Mouse (Mus musculus) forebrain, embryonic 15.5 days (tissue): Measurements from ENCODE around the gene Por. TPM values are rescaled to one million over a fixed set of nuclear protein-coding genes. Genes with fewer than 3 reads are reported as not detected.

Experiments
- ATAC-seq: fragments of 200-750 bp; cut with Nextera tagmentation; replicated peaks from 2 replicates; pipeline ENCODE4 v1.8.0; 2017; ENCODE audit warnings: mild to moderate bottlenecking, moderate TSS enrichment, moderate library complexity
- H3K27ac ChIP-seq: fragments of 300-500 bp; sonication (generic); replicated peaks from 2 replicates; pipeline ENCODE4 v1.5.1; 2015; ENCODE audit warnings: mild to moderate bottlenecking, inconsistent platforms
- H3K27me3 ChIP-seq: fragments of 300-500 bp; sonication (generic); 2 replicates; pipeline ENCODE4 v1.6.1; 2015; ENCODE audit warnings: inconsistent platforms
- H3K36me3 ChIP-seq: fragments of 300-500 bp; sonication (generic); 2 replicates; pipeline ENCODE4 v1.6.1; 2015; ENCODE audit warnings: mild to moderate bottlenecking, inconsistent platforms
- H3K4me1 ChIP-seq: fragments of 300-500 bp; sonication (generic); 2 replicates; pipeline ENCODE4 v1.6.1; 2015; ENCODE audit warnings: inconsistent platforms
- H3K4me2 ChIP-seq: fragments of 300-500 bp; sonication (generic); replicated peaks from 2 replicates; pipeline ENCODE4 v1.6.1; 2015; ENCODE audit warnings: mild to moderate bottlenecking, inconsistent platforms
- H3K4me3 ChIP-seq: fragments of 300-500 bp; sonication (generic); 2 replicates; pipeline ENCODE4 v1.5.1; 2015; ENCODE audit warnings: mild to moderate bottlenecking, inconsistent platforms
- H3K9ac ChIP-seq: fragments of 300-500 bp; sonication (generic); replicated peaks from 2 replicates; pipeline ENCODE4 v1.6.1; 2015; ENCODE audit warnings: mild to moderate bottlenecking, inconsistent platforms
- H3K9me3 ChIP-seq: fragments of 300-500 bp; sonication (generic); 2 replicates; pipeline ENCODE4 v1.6.1; 2016; ENCODE audit warnings: inconsistent platforms
- WGBS: fragments of 180-500 bp; shearing (Covaris S2); methylation state at CpG from one replicate; pipeline ENCODE4 v1.1.7; 2015; ENCODE audit warnings: mixed read lengths; 5-methylcytosine and 5-hydroxymethylcytosine counted together
- polyA plus RNA-seq: library from polyadenylated mRNA; unstranded; fragments of >200 nt; fragmentation: Nextera tagmentation; extraction: Ambion mirVana; gene quantifications from 2 replicates; pipeline ENCODE4 v1.2.1, GENCODE M21; 2015

Gene Por
- polyA plus RNA-seq, 1 experiment from 2014 or later = 108 TPM

DNA sequence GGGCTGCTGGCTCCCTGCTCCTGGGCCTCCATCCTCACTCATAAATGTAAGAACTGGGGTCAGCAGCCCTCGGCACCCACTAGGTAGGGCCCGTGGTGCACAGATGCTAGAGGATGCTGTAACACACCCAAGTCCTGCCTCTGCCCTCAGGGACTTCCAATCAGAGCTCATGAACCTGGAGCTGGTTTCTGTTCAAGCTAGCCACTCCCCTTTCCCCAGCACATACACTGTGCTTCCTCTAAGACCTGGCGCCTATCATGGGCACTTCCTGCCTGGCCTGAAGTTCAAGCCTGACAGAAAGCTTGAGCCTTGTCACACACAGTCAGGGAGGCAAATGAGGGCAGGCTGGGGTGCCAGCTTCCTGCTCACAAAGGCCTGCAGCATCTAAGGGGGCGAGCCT lies 63.2 kb downstream of the Por start:
- WGBS = 92% methylated on average over 4 of the region's 4 CpGs
- H3K4me2 ChIP-seq = no peak overlapping the region
- H3K9me3 ChIP-seq = no peaks in the 10 kb centered on the region
- no peak for ATAC-seq
- H3K4me3 ChIP-seq = no peak overlapping the region
- no peaks in the 10 kb centered on the region for H3K4me1 ChIP-seq
- no peak overlapping the region for H3K9ac ChIP-seq
- H3K36me3 ChIP-seq = peaks cover 89% of the 10 kb centered on the region
- H3K27ac ChIP-seq = no peak overlapping the region
- H3K27me3 ChIP-seq = no peaks in the 10 kb centered on the region

DNA sequence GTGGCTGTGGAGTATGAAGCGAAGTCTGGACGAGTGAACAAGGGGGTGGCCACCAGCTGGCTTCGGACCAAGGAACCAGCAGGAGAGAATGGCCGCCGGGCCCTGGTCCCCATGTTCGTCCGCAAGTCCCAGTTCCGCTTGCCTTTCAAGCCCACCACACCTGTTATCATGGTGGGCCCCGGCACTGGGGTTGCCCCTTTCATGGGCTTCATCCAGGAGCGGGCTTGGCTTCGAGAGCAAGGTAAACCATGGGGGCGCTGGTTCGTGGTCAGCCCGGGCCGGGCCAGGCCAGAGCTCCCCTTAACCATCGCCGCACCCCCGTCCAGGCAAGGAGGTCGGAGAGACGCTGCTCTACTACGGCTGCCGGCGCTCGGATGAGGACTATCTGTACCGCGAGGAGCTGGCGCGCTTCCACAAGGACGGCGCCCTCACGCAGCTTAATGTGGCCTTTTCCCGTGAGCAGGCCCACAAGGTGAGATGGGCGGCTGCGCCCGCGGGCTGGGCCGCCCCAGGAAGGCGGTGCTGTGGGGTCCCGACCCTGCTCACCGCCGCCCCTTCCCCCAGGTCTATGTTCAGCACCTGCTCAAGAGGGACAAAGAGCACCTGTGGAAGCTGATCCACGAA lies 64.3 kb downstream of the Por start:
- Histone ChIP-seq H3K4me1 (no peaks in the 10 kb centered on the region), H3K36me3 (peaks cover 84% of the 10 kb centered on the region), H3K4me2 (no peak overlapping the region), H3K9me3 (no peaks in the 10 kb centered on the region), H3K4me3 (no peak overlapping the region), H3K27me3 (no peaks in the 10 kb centered on the region), H3K27ac (no peak overlapping the region), H3K9ac (no peak overlapping the region)
- WGBS = 95% methylated on average over 42 of the region's 42 CpGs
- ATAC-seq = no peak

DNA sequence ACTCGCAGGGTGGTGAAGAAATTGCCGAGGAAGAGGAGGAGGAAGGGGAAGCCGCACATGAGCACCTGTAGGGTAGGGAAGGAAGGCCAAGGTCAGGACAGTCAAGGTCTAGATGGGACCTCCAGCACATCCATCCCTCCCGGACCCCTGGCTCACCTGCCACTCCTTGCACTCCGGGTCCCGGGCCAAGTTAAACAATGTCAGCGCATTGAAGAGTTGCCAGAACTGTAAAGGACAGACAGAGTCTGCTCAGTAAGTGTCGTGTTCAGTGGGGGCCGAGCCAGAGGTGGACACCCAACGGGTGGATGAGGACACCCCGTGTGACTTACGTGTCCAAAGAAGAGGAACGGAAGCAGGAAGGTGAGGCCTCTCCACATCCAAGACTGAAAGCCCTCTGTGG lies 65.9 kb downstream of the Por start:
- no peak overlapping the region for H3K4me2 ChIP-seq
- ATAC-seq = no peak
- WGBS = 92% methylated on average over 13 of the region's 13 CpGs

DNA sequence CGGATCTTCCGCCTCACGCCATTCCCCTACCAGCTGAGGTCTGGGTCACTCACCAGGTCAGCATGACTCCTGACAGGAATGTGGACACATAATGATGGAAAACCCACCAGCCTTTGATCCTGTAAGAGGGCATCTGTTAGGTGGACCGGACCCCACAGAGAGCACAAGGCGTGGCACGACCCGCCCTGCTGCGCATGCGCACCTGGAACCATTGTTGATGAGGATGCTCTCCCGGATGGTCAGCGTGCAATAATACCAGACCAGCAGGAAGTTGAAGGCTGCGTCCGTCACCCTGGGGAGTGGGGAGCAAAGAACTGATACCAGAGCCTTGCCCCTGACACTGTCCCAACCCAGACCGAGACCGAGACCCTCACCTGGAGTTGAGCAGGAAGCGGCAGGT lies 66.7 kb downstream of the Por start:
- Histone ChIP-seq H3K4me2 (no peak overlapping the region), H3K9ac (no peak overlapping the region), H3K9me3 (no peaks in the 10 kb centered on the region), H3K27ac (no peak overlapping the region), H3K27me3 (no peaks in the 10 kb centered on the region), H3K4me1 (no peaks in the 10 kb centered on the region), H3K36me3 (peaks cover 70% of the 10 kb centered on the region), H3K4me3 (no peak overlapping the region)
- WGBS = 95% methylated on average over 16 of the region's 16 CpGs
- ATAC-seq = no peak

More for the DNA sequence above, 65.9 kb downstream of the Por start:
- Histone ChIP-seq H3K9ac (no peak overlapping the region), H3K36me3 (peaks cover 77% of the 10 kb centered on the region), H3K4me1 (no peaks in the 10 kb centered on the region), H3K4me3 (no peak overlapping the region), H3K27ac (no peak overlapping the region), H3K9me3 (no peaks in the 10 kb centered on the region), H3K27me3 (no peaks in the 10 kb centered on the region)

- no peak for ATAC-seq
- H3K9ac ChIP-seq = no peak overlapping the region
- H3K27me3 ChIP-seq = no peaks in the 10 kb centered on the region
- 0 out of 2 replicates have a peak, but pooled peaks cover under 1% of the 10 kb centered on the region for H3K4me1 ChIP-seq
- no peaks in the 10 kb centered on the region for H3K9me3 ChIP-seq
- no peak overlapping the region for H3K4me2 ChIP-seq
- WGBS = 80% methylated on average over 7 of the region's 7 CpGs
- no peak overlapping the region for H3K4me3 ChIP-seq
- H3K36me3 ChIP-seq = peaks cover 66% of the 10 kb centered on the region
- H3K27ac ChIP-seq = no peak overlapping the region
Measured at GRCm38 (mm10) chr5:135737154-135737553, 67.3 kb downstream of the Por start.

DNA sequence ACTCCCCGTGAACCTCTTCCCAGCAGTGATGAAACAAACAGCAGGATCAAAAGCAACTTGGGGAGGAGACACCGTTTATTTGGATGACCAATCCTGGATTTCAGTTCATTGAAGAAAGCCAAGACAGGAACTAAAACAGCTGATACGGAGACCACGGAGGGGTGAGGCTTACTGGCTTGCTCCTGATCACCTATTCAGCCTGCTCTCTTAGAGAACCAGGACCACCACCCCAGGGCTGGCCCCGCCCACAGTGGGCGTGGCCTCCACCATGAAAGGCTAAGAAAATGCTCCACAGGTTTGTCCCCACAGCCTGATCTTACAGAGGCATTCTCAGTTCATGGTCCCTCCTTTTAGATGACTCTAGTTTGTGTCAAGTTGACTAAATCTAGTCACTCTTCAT lies 68.4 kb downstream of the Por start:
- WGBS = 36% methylated on average over 6 of the region's 6 CpGs
- H3K27ac ChIP-seq = no peak overlapping the region
- H3K27me3 ChIP-seq = no peaks in the 10 kb centered on the region
- ATAC-seq = no peak
- H3K9me3 ChIP-seq = no peaks in the 10 kb centered on the region
- no peak overlapping the region for H3K4me2 ChIP-seq
- H3K4me3 ChIP-seq = no peak overlapping the region
- H3K36me3 ChIP-seq = peaks cover 55% of the 10 kb centered on the region
- H3K9ac ChIP-seq = no peak overlapping the region
- peaks cover 12% of the 10 kb centered on the region for H3K4me1 ChIP-seq

GRCm38 (mm10) chr5:135742156-135742555 lies 72.3 kb downstream of the Por start:
- peaks cover 21% of the 10 kb centered on the region for H3K4me1 ChIP-seq
- no peak overlapping the region for H3K27ac ChIP-seq
- 67% methylated on average over 10 of the region's 10 CpGs for WGBS
- no peak overlapping the region for H3K9ac ChIP-seq
- H3K27me3 ChIP-seq = no peaks in the 10 kb centered on the region
- H3K4me2 ChIP-seq = no peak overlapping the region
- peaks cover 19% of the 10 kb centered on the region for H3K36me3 ChIP-seq
- no peak overlapping the region for H3K4me3 ChIP-seq
- no peak for ATAC-seq
- no peaks in the 10 kb centered on the region for H3K9me3 ChIP-seq

DNA sequence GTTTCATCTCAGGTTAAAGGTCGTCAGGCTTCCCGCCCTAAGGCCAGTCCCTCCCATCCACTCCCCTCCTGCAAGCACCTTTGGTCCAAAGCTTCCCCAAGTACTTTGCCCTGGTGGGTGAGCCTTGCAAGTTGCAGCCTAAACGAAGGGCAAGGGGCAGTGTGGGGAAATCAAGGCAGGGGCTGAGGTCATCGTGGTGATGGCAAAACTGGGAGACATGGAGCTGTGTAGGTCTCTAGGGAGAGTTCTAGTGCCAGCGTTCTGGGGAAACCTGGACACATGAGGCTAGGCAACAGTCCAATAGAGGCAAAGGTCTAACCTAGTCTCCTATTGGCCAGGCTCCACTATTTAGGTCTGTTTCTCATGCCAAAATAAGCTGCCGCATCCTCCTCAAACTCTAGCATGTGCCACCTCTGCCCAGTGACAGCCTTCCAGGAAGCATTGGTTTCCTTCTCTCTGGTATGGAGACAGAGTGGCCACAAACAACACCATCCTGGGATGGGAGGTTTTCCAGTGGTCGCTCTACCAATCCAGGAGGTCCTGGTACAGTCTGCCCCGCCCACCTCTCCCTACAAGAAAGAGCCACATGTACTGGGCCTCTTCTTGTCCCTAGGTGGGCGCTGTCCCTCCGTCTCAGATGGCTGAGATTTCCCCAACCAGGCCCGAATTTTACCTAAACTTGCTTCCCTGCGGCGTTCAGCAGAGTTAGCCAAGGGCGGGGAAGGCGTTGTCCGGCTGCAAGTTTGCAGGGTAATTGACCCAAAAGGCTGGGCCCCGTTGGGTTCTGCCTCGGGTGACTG lies 73.3 kb downstream of the Por start:
- H3K4me2 ChIP-seq = peak overlapping the region; percentile 96
- peak overlapping the region; percentile 98 for H3K4me3 ChIP-seq
- peaks cover 13% of the 10 kb centered on the region; the same call in 1 of the 2 replicates for H3K36me3 ChIP-seq
- H3K9ac ChIP-seq = peak overlapping the region; percentile 94
- H3K27ac ChIP-seq = no peak overlapping the region
- peaks cover 21% of the 10 kb centered on the region for H3K4me1 ChIP-seq
- no peaks in the 10 kb centered on the region for H3K9me3 ChIP-seq
- H3K27me3 ChIP-seq = no peaks in the 10 kb centered on the region
- WGBS = 22% methylated on average over 18 of the region's 18 CpGs
- no peak; the same call in 1 of the 2 replicates for ATAC-seq

GRCm38 (mm10) chr5:135743741-135744609 lies 74.1 kb downstream of the Por start, which contains the start of gene Tmem120a:
Gene Tmem120a (minus strand): TSS chr5:135744448.
- Histone ChIP-seq H3K9ac (peak within 1 kb of the TSS; percentile 94), H3K27ac (peak within 1 kb of the TSS; percentile 42; the same call in 1 of the 2 replicates), H3K4me3 (peak within 1 kb of the TSS; percentile 98), H3K4me2 (peak within 1 kb of the TSS; percentile 96), H3K4me1 (peaks cover 21% of the 10 kb centered on the region), H3K36me3 (peaks cover 13% of the 10 kb centered on the region; the same call in 1 of the 2 replicates), H3K27me3 (no peaks in the 10 kb centered on the region), H3K9me3 (no peaks in the 10 kb centered on the region)
- peak; percentile 96 for ATAC-seq
- under 1% methylated on average over 60 of the region's 60 CpGs for WGBS

DNA sequence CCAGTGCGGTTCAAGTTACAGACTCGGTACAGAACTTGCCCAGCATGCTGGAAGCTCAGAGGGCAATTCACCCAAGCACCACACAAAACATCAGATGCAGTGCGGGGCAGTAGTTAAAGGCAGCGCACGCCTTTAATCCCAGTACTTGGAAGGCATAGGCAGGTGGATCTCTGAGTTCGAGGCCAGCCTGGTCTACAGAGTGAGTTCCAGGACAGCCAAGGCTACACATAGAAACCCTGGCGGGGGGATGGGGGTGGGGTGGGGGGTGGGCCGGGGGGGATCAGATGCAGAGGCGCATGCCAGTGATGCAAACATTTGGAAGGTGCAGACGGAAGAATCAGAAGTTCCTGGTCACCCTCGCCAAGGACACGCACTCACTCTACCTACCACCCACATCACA lies 74.9 kb downstream of the Por start:
- peaks cover 21% of the 10 kb centered on the region for H3K4me1 ChIP-seq
- H3K4me3 ChIP-seq = peak overlapping the region; percentile 98
- H3K4me2 ChIP-seq = peak overlapping the region; percentile 96
- WGBS = 27% methylated on average over 12 of the region's 12 CpGs
- no peak; the same call in 1 of the 2 replicates for ATAC-seq
- peaks cover 7% of the 10 kb centered on the region; the same call in 1 of the 2 replicates for H3K36me3 ChIP-seq
- no peaks in the 10 kb centered on the region for H3K9me3 ChIP-seq
- H3K27ac ChIP-seq = no peak overlapping the region
- no peaks in the 10 kb centered on the region for H3K27me3 ChIP-seq
- H3K9ac ChIP-seq = peak overlapping the region; percentile 94

DNA sequence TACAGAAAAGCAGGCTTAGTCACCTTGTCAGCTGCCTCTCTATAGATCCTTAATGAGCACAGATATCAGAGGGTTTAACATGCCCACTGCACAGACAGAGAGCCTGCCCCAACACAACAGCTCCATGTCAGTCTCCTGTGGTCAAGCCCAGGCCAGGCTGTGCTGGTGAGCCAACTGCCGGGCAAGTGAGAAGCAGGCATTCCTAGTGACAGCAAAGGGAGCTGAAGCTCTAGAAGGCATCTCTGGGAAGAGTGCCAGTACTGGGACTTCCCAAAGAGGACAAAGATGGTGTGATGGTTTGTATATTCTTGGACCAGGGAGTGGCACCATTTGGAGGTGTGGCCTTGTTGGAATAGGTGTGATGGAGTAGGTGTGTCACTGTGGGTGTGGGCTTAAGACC lies 81.2 kb downstream of the Por start:
- Histone ChIP-seq H3K4me3 (no peak overlapping the region), H3K27me3 (no peaks in the 10 kb centered on the region), H3K9ac (no peak overlapping the region), H3K27ac (no peak overlapping the region), H3K9me3 (no peaks in the 10 kb centered on the region), H3K4me2 (no peak overlapping the region), H3K36me3 (no peaks in the 10 kb centered on the region), H3K4me1 (no peaks in the 10 kb centered on the region)
- WGBS = 57% methylated on average over 1 of the region's 1 CpGs
- ATAC-seq = no peak

DNA sequence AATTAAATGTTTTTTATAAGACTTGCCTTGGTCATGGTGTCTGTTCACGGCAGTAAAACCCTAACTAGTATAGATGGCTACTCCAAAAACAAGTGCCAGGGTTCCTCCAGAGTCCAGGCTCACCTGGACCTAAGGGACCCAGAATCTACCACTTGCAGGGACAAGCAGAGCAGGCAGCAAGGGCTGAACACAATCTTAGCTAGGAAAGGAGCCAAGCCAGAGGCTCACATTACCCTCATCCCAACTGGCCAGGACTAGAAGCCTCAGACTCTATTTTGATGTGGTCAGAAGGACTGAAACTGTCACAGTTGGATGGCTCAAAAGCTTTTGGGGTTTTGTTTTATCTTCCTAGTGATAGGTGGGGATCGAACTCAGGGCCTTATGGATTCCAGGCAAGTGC lies 81.8 kb downstream of the Por start:
- Histone ChIP-seq H3K27ac (no peak overlapping the region), H3K36me3 (no peaks in the 10 kb centered on the region), H3K9ac (no peak overlapping the region), H3K9me3 (no peaks in the 10 kb centered on the region), H3K4me3 (no peak overlapping the region), H3K4me1 (no peaks in the 10 kb centered on the region), H3K27me3 (no peaks in the 10 kb centered on the region), H3K4me2 (no peak overlapping the region)
- no peak for ATAC-seq
- WGBS = 78% methylated on average over 2 of the region's 2 CpGs
